Mouse (Mus musculus) embryonic fibroblast, embryonic 13.5 days (primary cell): ENCODE data around the gene Mmgt2.

Experiments used
- CTCF ChIP-seq: IDR thresholded peaks from 2 replicates; pipeline ENCODE4 v1.5.1; 2011; ENCODE audit warnings: mild to moderate bottlenecking, control low read depth, low read length, moderate library complexity, borderline replicate concordance; ENCODE audit not compliant: insufficient read depth
- POLR2A ChIP-seq: IDR thresholded peaks from 2 replicates; pipeline ENCODE4 v1.6.1; 2011; ENCODE audit warnings: low read depth, mild to moderate bottlenecking, control low read depth, low read length, moderate library complexity

- no peak for TF ChIP-seq CTCF
- TF ChIP-seq POLR2A, result no peak
Measured at GRCm38 (mm10) chr11:62612604-62613003, 35.9 kb upstream of the Mmgt2 start.
